Mouse (Mus musculus) left cerebral cortex, postnatal 36 days (tissue): ENCODE results near the gene Pgpep1. TPM values are rescaled to one million over a fixed set of nuclear protein-coding genes. Genes with fewer than 3 reads are reported as not detected.

ENCODE experiments used
- DNase-seq, 2 experiments: peaks; one replicate each; pipeline ENCODE4 v3.0.0; 2021 to 2022; ENCODE audit warnings: low spot score in 2 of 2, mixed read lengths in 1 of 2
- intact Hi-C: fragments of 180-260 bp; cut with DNase I; formaldehyde crosslinking; loops from one replicate; pipeline ENCODE4 v1.15.1; 2025
- total RNA-seq, 2 experiments: library from RNA; stranded (reverse); gene quantifications; 2 replicates each; pipeline ENCODE4 v1.2.3; 2021

Pgpep1 gene
- total RNA-seq, 2 experiments from 2014 or later, result 11.6 to 17.2 TPM

DNA sequence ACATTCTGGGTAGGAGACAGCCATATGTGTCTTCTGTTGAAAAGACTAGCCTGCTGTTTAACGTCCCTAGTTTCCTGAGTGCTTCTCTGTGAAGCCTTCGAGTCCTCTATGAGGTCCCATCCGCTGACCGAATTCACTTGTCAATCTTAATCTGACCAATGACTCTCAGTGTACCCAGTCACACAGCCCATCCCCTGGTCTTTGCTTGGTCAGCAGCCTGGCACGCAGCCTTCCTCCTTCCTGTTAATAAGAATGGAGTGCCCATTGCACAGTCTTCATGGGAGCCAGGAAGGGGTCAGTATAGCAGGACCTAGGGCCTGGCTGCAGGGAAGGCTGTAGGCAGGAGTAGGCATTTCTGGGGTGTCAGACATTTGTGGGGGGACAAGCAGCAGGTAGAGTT lies 45.7 kb downstream of the Pgpep1 start:
- intact Hi-C loops, result loop anchor here (5.0 kb wide), 2 partner anchors 88 to 143 kb away; partner anchors contain the start of gene Iqcn
- DNase-seq, result no peak

GRCm38 (mm10) chr8:70613763-70614162 lies 46.4 kb downstream of the Pgpep1 start:
- intact Hi-C loops, result loop anchor here (5.0 kb wide), 2 partner anchors 89 to 144 kb away; partner anchors contain the start of gene Iqcn
- no peak for DNase-seq

GRCm38 (mm10) chr8:70611849-70612248 lies 48.3 kb downstream of the Pgpep1 start:
- intact Hi-C loops, result loop anchor here (5.0 kb wide), 2 partner anchors 90 to 145 kb away; partner anchors contain the start of gene Iqcn
- DNase-seq, result peak; percentile 77 to 84

- peak in 1 of 2 experiments; percentile 66 for DNase-seq
- intact Hi-C loops, result loop anchor here (5.0 kb wide), 2 partner anchors 91 to 146 kb away; partner anchors contain the start of gene Iqcn
Measured at GRCm38 (mm10) chr8:70610796-70611771, 49.1 kb downstream of the Pgpep1 start.

DNA sequence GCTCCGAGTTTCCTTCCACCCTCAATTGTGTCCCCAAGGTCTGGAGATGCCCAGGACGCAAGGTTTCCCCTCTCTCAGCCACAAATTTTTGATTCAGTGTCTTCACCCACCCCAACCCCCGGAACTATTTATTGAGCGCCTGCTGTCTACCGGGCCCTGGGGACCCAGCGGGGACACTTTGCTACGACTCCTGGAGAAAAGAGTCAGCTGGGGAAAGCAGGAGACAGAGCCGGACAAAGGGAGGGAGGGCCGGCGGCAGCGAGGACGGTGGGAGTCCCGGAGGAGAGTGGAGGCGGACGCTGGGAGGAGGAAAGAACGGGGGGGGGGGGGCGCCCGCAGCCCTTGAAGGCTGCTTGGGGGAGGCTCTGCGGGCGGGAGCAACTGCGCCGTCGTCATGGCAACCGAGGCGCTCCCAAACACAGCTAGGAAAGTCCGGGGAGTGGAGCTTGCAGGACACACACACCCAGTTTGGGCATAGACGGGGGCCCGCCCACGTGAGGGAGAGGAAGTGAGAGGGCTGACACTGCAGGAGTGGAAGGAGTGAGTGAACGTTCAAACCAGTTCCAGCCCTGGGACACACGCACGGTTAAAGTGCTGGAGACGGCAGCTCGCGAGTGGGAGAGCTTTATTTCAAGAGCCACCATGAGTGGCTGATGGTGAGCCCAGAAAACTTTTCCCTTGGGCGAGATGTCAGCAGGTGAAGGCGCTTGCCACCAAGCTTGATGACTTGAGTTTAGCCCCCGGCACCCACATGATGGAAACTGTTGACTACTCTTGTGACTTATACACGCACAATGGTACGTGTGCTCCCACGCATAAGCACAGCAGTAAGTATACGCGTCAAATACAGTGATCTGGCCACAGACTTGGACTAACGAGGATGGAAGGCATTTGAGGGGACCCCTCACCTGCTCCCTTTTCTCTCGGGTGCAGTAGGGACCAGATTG lies 50.1 kb downstream of the Pgpep1 start:
- peak; percentile 86 to 88 for DNase-seq

GRCm38 (mm10) chr8:70609368-70609848 lies 50.8 kb downstream of the Pgpep1 start:
- intact Hi-C loops, result no loop called here
- DNase-seq, result peak; percentile 70 to 71

More for the DNA sequence above, 50.1 kb downstream of the Pgpep1 start:
- intact Hi-C loops, result loop anchor here (5.0 kb wide), 2 partner anchors 92 to 147 kb away; partner anchors contain the start of gene Iqcn

DNA sequence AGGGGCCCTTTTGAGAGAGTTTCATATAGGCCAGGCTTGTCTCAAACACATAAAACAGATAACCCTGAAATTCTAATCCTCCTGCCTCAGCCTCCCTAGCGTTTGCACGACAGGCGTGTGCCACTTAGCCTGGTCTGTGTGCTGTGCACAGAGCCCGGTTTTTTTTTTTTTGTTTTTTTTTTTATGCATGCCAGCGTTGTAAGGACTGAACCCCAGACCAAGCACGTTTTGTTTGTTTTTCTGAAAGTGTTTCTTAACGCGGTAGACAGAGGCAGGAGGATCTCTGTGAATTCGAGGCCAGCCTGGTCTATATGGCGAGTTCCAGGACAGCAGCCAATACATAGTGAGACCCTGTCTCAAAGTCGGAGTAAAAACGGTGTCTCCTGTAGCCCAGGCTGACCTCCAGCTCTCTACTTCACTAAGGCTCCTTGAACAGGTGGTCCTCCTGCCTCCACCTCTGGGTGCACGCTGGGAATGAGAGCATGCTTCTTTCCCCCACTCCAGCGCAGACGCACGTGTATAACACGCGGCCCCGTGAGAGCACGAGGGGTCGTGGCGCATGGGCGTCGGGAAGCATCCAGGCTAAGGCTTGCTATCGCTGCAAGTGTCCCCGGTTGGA lies 51.3 kb downstream of the Pgpep1 start, which contains the start of gene Ssbp4:
TSS of gene Ssbp4 (minus strand) at position 124 of the 619 bp plus-strand sequence.
- intact Hi-C loops, result no loop called here
- no peak for DNase-seq

DNA sequence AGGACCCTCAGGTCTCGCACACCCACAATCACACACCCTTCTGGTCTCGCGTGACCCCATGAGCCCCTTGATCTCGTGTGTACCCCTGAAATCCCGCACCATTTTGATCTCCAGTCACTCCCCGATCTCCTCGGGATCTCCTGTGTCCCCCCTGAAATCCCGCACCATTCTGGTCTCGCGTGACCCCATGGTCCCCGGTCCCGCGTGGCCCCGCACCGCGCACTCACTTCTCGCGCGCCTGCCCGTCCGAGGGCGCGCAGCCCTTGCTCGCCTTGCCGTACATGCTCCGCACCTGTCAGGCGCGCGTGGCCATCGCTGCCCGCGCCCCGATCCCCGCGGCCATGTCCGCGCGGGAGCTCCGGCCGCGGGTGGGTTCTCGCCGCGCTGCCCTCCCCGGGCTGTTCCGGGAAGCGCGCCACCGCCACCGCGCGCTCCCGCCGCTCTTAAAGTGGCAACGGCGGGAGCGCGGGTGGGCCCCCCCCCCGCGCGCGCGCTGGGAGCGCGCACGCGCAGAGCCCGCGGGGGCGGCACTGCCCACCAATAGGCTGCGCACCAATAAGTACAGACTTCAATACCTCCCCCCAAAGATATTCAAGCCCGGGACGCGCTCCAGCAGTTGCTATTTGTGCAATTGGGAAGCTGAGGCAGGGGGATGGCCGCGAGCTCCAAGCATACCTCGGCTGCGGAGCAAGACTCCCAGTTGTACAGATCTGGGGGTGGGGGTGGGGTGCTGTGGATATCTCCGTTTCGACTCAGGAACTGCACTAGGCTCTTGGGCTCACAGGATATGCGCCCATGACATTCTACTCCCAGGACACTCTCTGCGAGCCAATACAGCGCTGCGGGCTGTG lies 52.1 kb downstream of the Pgpep1 start:
- peak; percentile 68 to 70 for DNase-seq

DNA sequence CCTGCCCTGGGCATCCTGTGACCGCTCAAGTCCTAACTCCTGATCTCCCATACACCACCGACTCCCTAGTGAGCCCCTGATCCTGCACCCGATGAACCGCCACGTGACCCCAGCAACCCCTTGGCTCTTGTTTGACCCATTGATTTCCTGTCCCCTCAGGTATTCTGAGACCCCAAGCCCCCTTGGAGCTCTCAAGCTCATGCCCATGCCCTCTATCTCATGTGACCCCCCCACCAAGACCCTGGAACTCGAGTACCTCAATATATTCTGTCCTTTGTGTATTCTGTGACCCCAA lies 52.6 kb downstream of the Pgpep1 start:
- DNase-seq, result no peak
- intact Hi-C loops, result no loop called here

More for the DNA sequence above, 52.1 kb downstream of the Pgpep1 start:
- intact Hi-C loops, result no loop called here

DNA sequence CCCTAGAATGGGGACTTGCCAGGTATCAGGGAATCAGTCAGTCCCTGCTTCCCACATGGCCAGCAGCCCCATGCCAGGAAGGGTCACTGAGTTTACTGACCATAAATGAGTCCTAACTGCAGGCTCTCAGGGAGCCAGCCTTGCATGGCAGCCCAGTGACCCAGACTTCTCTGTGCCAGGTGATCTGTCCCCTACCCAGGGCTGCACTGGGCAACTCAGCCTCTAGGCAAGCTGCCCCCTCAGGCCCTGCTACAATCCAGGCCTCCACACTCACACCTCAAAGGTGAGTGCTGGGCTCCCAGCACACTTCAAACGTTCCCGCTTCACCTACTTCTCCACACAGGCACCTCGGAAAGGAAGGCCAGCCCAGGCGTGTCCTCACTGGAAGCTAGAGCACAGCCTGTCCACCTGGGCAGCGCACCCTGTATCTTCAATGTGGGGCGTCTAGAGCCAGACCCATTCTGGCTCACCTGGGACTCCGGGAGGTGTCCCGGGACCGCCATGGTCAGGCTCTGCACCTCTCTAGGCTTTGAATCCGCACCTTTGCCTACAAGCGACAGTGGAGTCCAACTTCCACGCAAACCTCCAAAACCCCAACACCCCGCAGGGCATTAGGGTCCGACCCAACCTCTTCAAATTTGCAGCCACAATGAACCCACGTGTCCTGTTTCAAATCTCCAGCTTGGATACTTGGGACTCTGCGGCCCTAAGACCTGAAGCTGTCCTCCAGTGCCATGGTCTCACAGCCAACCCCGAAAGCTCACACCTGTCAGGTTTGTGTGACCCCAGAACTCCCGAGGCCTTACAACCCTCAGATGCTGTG lies 53.2 kb downstream of the Pgpep1 start:
- DNase-seq, result no peak
- intact Hi-C loops, result no loop called here

- intact Hi-C loops, result no loop called here
- no peak for DNase-seq
Measured at GRCm38 (mm10) chr8:70605871-70606779, 54.1 kb downstream of the Pgpep1 start.

DNA sequence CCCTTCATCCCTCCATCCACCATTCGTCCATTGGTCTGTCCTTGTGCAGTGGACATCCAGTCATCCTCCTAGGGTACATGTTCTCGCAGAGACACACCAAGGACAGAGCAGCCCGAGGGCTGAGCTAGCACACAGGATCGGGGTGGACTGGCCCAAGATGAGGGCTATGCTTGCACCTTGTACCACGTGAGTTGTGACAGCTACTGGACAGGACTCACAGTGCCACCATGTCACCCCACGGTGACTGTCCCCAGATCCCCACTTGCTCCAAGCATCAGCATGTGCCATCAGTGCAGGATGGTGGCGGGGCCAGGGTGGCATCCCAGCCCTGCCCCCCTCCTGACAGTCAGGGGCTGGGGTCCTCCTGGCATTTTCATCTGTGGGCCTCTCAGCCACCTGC lies 55.6 kb downstream of the Pgpep1 start:
- intact Hi-C loops, result no loop called here
- no peak for DNase-seq

DNA sequence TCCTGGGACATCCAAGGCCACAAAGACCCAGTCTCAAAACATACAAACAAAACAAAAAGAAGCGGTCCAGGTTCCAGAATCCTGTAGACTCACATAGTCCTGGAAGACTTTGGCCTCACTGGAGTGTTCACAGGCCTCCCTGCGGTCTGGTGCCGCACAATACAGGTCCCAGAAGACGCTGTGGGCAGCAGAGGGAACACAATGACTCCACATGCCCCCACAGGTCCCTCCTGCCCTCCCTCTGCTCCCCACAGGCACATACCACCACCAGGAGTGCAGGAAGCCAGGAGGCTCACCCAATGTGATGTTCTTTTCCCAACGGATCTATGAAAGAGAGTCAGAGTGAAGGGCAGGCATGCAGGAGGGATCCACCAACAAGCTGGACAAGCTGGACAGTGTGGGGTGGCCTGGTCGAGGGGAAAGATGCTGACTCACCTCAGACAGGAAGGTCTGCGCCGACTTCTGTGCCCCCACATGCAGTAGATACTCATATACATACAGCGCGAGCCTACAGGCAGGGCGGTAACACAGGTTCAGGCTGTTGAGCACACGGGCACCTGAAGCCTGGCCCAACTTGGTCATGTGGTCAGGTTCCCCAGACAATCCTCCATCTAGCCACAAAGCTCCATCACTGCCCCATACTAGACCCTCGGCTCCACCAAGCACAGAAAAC lies 57.9 kb downstream of the Pgpep1 start:
- intact Hi-C loops, result no loop called here
- no peak for DNase-seq

DNA sequence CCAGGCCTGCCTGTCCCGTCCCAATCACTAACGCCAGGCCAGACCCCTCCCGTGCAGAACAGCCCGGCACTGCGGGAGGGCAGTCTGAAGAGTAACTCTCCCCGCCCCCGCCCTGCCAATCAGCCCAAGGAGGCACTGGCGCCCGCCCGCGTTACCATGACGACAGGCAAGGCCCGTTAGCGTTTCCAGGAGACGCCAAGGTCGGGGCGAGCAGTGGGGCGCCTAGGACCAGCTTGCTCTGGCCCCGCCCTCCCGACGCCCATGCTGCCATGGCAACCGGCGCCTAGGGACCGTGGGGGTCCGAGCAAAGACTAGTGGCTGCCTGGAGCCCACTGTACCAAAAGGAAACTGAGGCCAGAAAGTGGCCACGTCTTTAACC lies 58.9 kb downstream of the Pgpep1 start:
- DNase-seq, result peak; percentile 78 to 83
- intact Hi-C loops, result no loop called here

- intact Hi-C loops, result no loop called here
- DNase-seq, result no peak
Measured at GRCm38 (mm10) chr8:70600473-70601270, 59.5 kb downstream of the Pgpep1 start.
